Mouse (Mus musculus): ENCODE data around the gene Abcb8.

DNA sequence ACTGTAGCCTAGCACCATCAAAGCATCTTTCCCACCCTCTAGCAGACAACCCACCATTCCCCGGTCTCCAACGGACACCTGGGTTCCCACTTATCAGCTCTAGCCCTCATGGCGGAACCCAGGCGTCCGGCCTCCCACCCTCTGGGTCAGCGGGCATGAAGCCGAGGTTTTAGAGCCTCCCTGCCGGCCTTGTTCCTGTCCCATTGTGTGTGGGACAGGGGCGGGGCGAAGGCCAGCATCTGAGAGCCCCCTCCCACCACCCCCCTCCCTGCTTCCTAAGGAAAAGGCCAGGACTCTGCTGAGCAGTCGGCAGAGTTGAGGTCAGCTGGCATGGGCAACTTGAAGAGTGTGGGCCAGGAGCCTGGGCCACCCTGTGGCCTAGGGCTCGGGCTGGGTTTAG lies 29.0 kb upstream of the Abcb8 start, which contains the start of gene Nos3:
- no peak for TF ChIP-seq EP300 (IDR thresholded peaks at IDR 0.05; ENCODE audit: low read depth in 1 of 2, low read length in 2 of 2)
- TF ChIP-seq CTCF (IDR thresholded peaks at IDR 0.05 in 2 of 3, conservative IDR thresholded peaks at IDR 0.05 in 1 of 3; ENCODE audit: control insufficient read depth in 1 of 3, insufficient read depth in 1 of 3, low read depth in 2 of 3, low read length in 3 of 3, poor library complexity in 1 of 3, severe bottlenecking in 1 of 3) = no peak
- TF ChIP-seq POLR2A (IDR thresholded peaks at IDR 0.05; ENCODE audit: control insufficient read depth in 1 of 2, insufficient read depth in 1 of 2, low read depth in 1 of 2, low read length in 2 of 2, poor library complexity in 1 of 2) = no peak
- TF ChIP-seq ETS1 (IDR thresholded peaks at IDR 0.05; ENCODE audit: low read depth, low read length) = no peak
- no peak for TF ChIP-seq MYC (IDR thresholded peaks at IDR 0.05; ENCODE audit: low read depth, low read length)
- no peak for TF ChIP-seq ZNF384 (IDR thresholded peaks at IDR 0.05; ENCODE audit: low read depth, low read length)
- TF ChIP-seq SIN3A (IDR thresholded peaks at IDR 0.05; ENCODE audit: low read length) = no peak
- no peak for TF ChIP-seq USF2 (IDR thresholded peaks at IDR 0.05; ENCODE audit: borderline replicate concordance in 1 of 2, insufficient read depth in 1 of 2, low read depth in 1 of 2, low read length in 2 of 2)
- no peak for TF ChIP-seq GATA1 (IDR thresholded peaks at IDR 0.05; ENCODE audit: low read depth, low read length)
- no peak for TF ChIP-seq USF1 (IDR thresholded peaks at IDR 0.05; ENCODE audit: low read depth, low read length)
- TF ChIP-seq ZMIZ1 (IDR thresholded peaks at IDR 0.05; ENCODE audit: low read depth, low read length) = no peak
- no peak for TF ChIP-seq MAFK (IDR thresholded peaks at IDR 0.05; ENCODE audit: borderline replicate concordance, low read depth, low read length)
- no peak for TF ChIP-seq RAD21 (IDR thresholded peaks at IDR 0.05; ENCODE audit: low read depth, low read length)
- TF ChIP-seq TAL1 (IDR thresholded peaks at IDR 0.05; ENCODE audit: low read length) = no peak
